Mouse (Mus musculus) cerebellum, adult 11-12 months (tissue): ENCODE data around the gene Ahcy.
A peak's percentile ranks its signal among the peaks of the same experiment; 100 is the strongest.
"Not testable (repeated sequence)": the region's sequence is repeated elsewhere in the genome, so short reads cannot be mapped to it uniquely, and the experiment has no call there.

Experiments used
- DNase-seq: peaks from one replicate; pipeline ENCODE4 v3.0.0; 2022

The Ahcy gene

GRCm38 (mm10) chr2:155073978-155074765 lies at the start of gene Ahcy:
TSS of gene Ahcy (minus strand) at chr2:155074497.
- peak; percentile 91 for DNase-seq

DNA sequence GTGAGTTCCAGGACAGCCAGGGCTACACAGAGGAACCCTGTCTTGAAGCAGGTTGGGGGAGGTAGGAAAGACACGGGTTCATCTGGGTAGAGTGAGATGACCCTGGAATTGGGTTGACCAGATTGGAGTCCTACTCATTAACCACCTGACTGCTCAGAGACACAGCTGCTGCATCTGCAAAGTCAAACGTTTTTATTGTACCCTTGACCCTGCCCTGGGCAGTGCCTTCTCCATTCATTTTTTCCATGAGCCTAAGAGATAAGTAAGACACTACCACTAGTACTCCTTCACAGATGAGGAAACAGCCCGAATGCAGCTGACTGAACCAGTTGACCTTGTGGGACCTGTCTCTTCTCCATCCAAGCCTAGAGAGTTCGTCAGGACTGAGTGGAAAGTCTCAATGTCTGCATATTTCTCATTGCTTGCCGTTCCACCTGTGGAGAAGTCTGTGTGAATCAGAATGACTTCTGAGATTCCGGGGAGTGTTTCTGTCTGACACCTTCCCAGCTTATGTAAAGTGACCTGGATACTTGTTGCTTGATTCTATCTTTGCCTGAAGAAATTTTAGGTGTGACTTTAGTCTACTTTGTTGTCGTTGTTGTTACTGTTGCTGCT lies 41.0 kb upstream of the Ahcy start:
- DNase-seq, result no peak

DNA sequence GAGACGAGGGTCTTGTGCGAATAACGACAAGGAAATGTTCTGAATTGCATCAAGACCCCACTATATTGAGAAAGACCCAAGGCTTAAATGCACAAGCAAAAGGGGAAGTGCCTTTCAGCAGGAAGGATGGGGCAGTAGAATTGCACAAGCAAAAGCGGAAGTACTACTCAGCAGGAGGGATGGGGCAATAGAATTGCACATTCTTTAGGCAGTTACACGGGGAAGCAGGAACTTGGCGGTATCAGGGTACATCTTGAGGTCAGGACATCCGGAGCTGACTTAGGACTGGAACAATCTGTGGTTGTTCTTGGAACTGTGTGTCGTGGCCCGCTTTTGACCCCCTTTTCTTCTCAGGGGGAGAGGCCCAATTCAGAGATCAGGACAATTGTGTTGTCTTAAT lies 33.0 kb upstream of the Ahcy start:
- not testable (repeated sequence) for DNase-seq

- DNase-seq, result peak; percentile 34
These were observed 29.3 kb upstream of the Ahcy start for GRCm38 (mm10) chr2:155103607-155104006.

DNA sequence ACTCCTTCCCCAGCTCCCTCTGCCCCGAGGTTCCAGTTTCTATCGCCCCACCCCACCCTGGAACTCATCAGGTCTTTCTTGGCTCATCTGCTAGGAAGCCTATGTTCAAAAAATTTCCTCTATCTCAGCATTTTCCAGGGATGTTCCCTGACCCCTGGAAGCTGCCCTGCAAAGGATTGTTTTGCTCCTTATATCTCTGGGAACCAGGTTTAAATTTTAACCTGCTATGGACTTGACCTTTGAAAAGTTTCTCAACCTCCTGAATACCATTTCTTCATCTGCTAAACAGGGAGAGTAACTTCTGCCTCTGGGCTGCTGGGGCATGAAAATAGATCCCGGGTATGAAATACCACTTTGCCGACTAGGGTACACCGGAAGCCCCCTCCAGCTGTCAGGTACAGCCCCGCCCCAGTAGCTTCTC lies 27.5 kb upstream of the Ahcy start:
- no peak for DNase-seq

DNA sequence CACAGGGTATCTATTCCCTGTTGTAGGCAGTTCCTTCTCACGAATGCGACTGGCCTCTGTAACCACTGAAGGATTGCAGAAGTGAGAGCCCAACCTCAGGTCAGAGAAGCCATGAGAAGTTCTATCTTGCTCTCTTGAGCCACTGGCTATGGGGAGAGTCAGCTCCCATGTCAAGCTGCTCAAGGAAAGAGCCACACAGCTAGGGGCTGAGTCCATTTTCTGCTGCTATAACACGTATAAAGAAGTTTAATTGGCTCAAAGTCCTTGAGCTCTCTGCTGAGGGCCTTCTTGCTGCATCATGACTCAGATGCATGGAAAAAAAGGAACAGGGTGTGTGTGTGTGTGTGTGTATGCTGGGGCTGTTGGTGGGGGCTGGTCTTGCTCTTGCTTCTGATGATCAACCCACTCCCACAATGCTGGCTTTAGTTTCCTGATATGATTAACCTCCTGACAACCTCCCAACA lies 26.5 kb upstream of the Ahcy start:
- no peak for DNase-seq

- no peak for DNase-seq
These were observed 25.9 kb upstream of the Ahcy start for GRCm38 (mm10) chr2:155099994-155100795.

DNA sequence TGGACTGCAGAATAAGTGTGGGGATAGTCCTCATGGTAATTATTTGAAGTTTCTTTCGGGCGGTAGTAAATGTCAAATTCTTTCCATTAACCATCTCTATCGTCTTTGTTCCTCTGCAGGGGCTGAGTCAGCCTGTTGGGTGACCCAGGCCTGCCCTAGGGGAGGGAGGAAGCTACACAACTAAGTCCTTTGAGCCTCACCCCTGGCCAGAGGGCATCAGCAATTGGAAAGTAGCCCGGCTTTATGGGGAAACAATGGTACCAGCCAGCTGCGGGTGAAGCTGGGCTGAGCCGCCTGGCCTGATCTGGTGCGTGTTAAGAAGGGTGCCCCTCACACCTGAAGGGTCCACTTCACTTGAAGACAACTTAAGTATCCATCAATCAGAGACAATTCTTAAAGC lies 25.1 kb upstream of the Ahcy start:
- DNase-seq, result peak; percentile 27

DNA sequence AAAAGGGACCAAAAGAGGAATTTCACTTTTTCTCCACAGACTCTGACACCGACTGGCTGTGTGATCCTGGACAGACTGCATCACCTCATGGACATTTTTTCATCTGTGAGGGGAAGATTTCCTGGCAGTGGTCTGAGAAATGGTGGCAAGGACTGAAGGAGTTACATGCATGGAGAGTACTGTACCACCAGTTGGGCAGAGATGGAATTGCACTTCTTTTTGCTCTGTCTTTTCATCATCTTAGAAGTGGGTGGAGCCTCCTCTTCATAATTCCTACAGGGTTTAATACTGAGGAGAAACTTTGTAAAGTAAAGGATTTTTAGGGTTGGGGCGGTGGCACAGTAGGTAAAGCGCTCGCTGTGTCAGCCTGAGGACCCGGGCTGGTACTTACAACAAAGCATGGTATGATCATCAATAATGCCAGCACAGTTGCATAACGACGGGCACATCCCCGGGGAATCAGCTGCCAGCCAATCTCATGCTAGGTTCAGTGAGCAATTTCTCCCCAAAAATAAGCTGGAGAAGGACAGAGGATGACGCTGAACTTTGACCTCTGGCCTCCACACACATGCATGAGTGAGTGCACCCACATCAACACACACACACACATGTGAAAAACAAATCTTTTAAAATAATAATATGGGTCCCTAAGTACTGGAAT lies 24.6 kb upstream of the Ahcy start:
- DNase-seq, result no peak

- DNase-seq, result no peak
These were observed 19.1 kb upstream of the Ahcy start for GRCm38 (mm10) chr2:155093418-155093817.

GRCm38 (mm10) chr2:155091743-155092075 lies 17.4 kb upstream of the Ahcy start:
- no peak for DNase-seq

DNA sequence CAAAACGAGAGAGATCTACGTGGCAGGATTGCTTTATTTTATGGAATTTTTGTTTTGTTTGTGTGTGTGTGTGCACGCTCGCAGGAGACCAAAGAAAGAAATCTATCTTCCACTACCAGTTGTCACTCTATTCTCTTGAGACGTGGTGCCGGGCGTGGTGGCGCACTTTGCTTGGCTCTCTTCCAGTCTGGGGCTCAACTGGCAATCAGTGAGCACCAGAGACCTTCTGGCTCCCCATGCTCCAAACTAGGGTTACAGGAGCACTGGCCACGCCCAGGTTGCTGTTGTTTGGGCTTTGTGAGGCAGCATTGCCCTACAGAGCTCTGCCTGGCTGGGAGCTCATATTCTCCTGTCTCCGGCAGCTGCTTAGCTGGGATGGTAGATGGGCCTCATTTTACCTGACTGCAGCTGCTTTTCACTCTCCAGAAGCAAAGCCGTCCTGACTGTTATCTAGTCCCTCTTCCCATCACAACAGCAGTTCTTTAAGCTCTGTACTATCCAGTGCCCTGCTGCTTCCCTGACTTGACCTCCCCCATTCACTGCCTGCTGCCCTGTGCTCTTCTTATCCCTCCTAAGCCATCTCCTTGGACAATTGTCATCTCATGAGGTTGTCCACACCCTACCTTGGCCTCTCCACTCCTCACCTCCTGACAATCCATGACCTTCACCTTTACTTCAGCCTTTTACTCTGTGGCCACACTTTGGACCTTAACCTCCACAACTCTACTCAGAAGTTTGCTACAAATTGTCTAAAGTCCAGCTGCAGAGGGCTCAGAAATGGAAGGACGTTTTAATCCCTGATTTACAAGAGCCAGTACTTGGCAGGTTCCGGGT lies 16.8 kb upstream of the Ahcy start:
- DNase-seq, result no peak

DNA sequence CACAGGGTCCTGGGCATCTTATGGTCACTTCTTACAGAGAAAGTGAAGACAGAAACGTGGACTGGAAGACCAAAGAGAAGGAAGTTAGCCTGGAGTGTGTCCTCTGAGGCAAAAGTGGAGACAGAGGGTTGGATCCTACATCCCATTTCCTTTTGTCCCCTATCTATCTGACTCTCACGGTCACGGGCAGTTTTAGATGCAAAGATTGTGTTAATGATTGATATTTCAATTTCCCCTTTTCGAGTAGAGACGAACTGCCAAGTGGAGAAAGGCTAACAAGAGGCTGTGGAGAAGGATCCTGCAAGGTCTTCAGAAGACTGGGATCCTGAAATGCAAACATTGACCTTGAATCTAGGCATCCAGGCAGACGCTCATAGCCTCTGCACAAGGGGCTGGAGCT lies 14.0 kb upstream of the Ahcy start:
- DNase-seq, result no peak

DNA sequence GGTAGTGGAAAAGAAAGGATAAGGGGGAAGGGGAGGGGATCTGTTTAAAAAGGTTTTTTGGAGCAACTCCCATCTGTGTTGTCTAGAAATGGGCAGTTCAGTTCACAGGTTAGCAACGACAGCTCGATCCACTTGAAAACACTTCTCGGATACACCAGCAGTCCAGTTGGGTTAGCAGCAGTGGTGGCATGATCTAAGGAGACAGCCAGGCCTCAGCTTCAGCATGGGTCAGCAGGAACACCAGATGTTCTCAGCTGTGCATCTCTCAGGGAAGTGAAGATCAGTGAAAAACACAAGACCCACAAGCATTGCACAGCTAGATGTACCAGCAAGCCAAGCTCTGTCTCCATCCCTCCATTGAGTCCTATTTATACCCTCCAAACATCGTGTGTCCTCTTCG lies 12.0 kb upstream of the Ahcy start:
- no peak for DNase-seq

DNA sequence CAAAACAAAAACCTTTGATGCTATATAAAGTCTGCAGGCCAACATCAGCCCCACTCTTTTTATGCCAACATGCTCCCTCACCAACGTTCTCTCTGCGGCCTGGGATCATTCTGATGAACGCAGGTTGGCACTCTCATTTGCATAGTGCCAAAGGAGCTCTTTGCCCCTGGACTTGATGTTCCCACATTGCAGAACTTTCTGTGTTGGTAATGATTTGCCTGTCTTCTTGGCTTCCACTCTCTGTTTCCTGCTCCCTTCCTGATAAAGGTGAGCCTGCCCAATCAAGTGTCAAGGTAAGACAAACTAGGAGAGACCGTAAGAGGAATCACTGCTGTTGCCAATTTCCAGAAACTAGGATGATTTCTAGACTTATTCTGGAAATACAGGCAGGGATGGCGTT lies 10.2 kb upstream of the Ahcy start:
- DNase-seq, result no peak

DNA sequence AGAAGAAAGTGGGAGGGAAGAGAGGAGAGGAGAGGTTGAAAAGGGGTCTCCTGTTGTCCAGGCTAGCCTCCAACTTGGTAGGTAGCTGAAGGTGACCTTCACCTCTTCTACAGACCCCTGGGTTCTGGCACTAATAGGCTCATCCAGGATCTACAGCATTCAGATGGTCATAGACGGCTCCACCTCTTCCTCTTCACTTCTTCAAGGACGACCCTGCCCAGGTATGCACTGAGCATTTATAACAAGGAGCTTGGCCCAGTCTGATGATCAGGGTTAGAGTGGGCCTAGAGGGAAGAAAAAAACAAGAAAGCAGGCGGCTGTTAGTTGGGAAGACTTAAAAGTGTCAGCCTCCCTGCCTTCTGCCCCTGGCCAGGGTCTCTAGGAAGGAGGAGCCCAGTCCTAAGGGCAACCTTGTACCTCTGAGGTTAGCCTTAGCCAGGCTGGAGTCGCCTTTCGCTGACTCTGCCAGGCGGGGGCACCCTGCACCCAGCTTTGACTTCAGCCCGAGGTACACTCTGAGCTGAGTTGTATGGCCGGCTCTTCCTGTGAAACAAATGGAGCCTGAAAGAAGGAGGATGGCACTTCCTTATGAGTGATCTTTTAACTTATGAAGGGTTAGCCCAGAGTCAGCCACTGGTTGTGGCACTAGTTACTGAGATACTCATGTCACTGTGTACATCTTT lies 8.0 kb upstream of the Ahcy start:
- peak; percentile 51 for DNase-seq

GRCm38 (mm10) chr2:155081056-155081455 lies 6.8 kb upstream of the Ahcy start:
- no peak for DNase-seq

- DNase-seq, result no peak
These were observed 5.9 kb upstream of the Ahcy start for GRCm38 (mm10) chr2:155080179-155080530.

- no peak for DNase-seq
These were observed 5.3 kb upstream of the Ahcy start for GRCm38 (mm10) chr2:155079500-155080178.

- no peak for DNase-seq
These were observed 1.4 kb upstream of the Ahcy start for GRCm38 (mm10) chr2:155075649-155076048.

DNA sequence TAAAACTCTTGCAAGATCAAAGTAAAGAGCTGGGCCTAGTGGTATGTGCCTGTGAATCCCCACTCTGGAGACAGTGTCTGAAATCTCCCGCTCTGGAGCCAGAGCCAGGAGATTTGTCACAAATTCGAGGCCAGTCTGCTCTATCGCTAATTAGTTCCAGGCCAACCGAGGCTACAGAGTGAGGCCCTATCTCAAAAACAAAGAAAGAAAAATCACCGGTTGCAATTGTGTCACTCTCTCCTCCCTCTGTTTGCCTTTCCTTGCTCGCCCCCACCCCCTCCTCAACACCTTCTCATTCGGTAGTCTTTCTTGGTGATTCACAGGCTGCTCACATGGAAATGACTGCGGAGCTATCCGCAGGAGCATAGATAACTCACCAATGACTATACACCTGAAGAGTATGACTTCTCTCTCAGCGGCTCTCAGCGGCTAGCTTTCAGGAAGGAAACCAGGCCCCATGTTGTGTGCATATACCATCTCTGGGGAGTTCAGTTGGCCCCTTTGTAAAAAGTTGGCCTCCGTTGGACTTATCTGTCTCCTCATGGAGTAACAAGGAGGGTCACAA lies 551 bp upstream of the Ahcy start:
- peak; percentile 42 for DNase-seq
